Mouse (Mus musculus): Measurements from ENCODE around the gene Tyw5. TPM values are rescaled to one million over a fixed set of nuclear protein-coding genes. Genes with fewer than 3 reads are reported as not detected.

Gene Tyw5
- total RNA-seq, 2 experiments from 2014 or later, result 21.4 to 26.9 TPM

GRCm38 (mm10) chr1:57390993-57391790, 15.7 kb downstream of the Tyw5 start:
- no peak for DNase-seq (ENCODE audit: low spot score in 2 of 2)
- intact Hi-C loops (cut with DNase I), result loop anchor here (5.0 kb wide), 1 partner anchor 1504 kb away; no protein-coding TSS in a partner anchor

GRCm38 (mm10) chr1:57388402-57389155, 18.3 kb downstream of the Tyw5 start:
- intact Hi-C loops (cut with DNase I), result no loop called here
- peak in 1 of 2 experiments; percentile 31 for DNase-seq (ENCODE audit: low spot score in 2 of 2)

GRCm38 (mm10) chr1:57387876-57388275, 19.0 kb downstream of the Tyw5 start:
- DNase-seq (ENCODE audit: low spot score in 2 of 2), result peak; percentile 41 to 74
- intact Hi-C loops (cut with DNase I), result no loop called here

- DNase-seq (ENCODE audit: low spot score in 2 of 2), result no peak
- intact Hi-C loops (cut with DNase I), result no loop called here
These were observed 20.4 kb downstream of the Tyw5 start for GRCm38 (mm10) chr1:57386519-57386918.

GRCm38 (mm10) chr1:57377376-57378341, 29.2 kb downstream of the Tyw5 start, which contains the start of gene 1700066M21Rik:
TSS of gene 1700066M21Rik (plus strand) at chr1:57377620.
- DNase-seq (ENCODE audit: low spot score in 2 of 2), result peak; percentile 95 to 96
- intact Hi-C loops (cut with DNase I), result no loop called here

GRCm38 (mm10) chr1:57376806-57377205, 30.1 kb downstream of the Tyw5 start:
- intact Hi-C loops (cut with DNase I), result no loop called here
- no peak for DNase-seq (ENCODE audit: low spot score in 2 of 2)

GRCm38 (mm10) chr1:57375276-57375675, 31.6 kb downstream of the Tyw5 start:
- no peak for DNase-seq (ENCODE audit: low spot score in 2 of 2)
- intact Hi-C loops (cut with DNase I), result no loop called here

GRCm38 (mm10) chr1:57370451-57370850, 36.5 kb downstream of the Tyw5 start:
- intact Hi-C loops (cut with DNase I), result loop anchor here (5.0 kb wide), 1 partner anchor 112 kb away; no protein-coding TSS in a partner anchor
- no peak for DNase-seq (ENCODE audit: low spot score in 2 of 2)

GRCm38 (mm10) chr1:57369111-57369510, 37.8 kb downstream of the Tyw5 start:
- intact Hi-C loops (cut with DNase I), result no loop called here

GRCm38 (mm10) chr1:57367446-57367845, 39.5 kb downstream of the Tyw5 start:
- no peak for DNase-seq (ENCODE audit: low spot score in 2 of 2)
- intact Hi-C loops (cut with DNase I), result no loop called here

More at GRCm38 (mm10) chr1:57369111-57369510, 37.8 kb downstream of the Tyw5 start:
- no peak for DNase-seq (ENCODE audit: low spot score in 2 of 2)

- intact Hi-C loops (cut with DNase I), result no loop called here
- DNase-seq (ENCODE audit: low spot score in 2 of 2), result no peak
These were observed 48.4 kb downstream of the Tyw5 start for GRCm38 (mm10) chr1:57358546-57358945.

- DNase-seq (ENCODE audit: low spot score in 2 of 2), result no peak
- intact Hi-C loops (cut with DNase I), result no loop called here
These were observed 55.0 kb downstream of the Tyw5 start for GRCm38 (mm10) chr1:57351941-57352340.

GRCm38 (mm10) chr1:57347487-57347886, 59.4 kb downstream of the Tyw5 start:
- intact Hi-C loops (cut with DNase I), result loop anchor here (10.0 kb wide), 1 partner anchor 163 kb away; no protein-coding TSS in a partner anchor
- no peak for DNase-seq (ENCODE audit: low spot score in 2 of 2)

GRCm38 (mm10) chr1:57341197-57341596, 65.7 kb downstream of the Tyw5 start:
- no peak for DNase-seq (ENCODE audit: low spot score in 2 of 2)
- intact Hi-C loops (cut with DNase I), result loop anchor here (10.0 kb wide), 1 partner anchor 156 kb away; no protein-coding TSS in a partner anchor

- peak in 1 of 2 experiments; percentile 40 for DNase-seq (ENCODE audit: low spot score in 2 of 2)
- intact Hi-C loops (cut with DNase I), result loop anchor here (5.0 kb wide), 1 partner anchor 72 kb away; no protein-coding TSS in a partner anchor
These were observed 67.6 kb downstream of the Tyw5 start for GRCm38 (mm10) chr1:57339156-57339796.

Data from left cerebral cortex, postnatal 25 days (tissue).